Mouse (Mus musculus): Measurements from ENCODE around the gene Afap1l2. TPM values are rescaled to one million over a fixed set of nuclear protein-coding genes. Genes with fewer than 3 reads are reported as not detected.
A peak's percentile ranks its signal among the peaks of the same experiment; 100 is the strongest.

The Afap1l2 gene
- polyA plus RNA-seq, 1 experiment, result 17.3 TPM

GRCm38 (mm10) chr19:56998331-56998730 lies 9.7 kb downstream of the Afap1l2 start:
- Histone ChIP-seq H3K27me3 (ENCODE audit: control insufficient read depth, insufficient read depth, low read length, poor library complexity, severe bottlenecking) (no peaks in the 10 kb centered on the region), H3K9ac (ENCODE audit: low read depth, poor library complexity, severe bottlenecking) (no peak overlapping the region), H3K4me3 (ENCODE audit: low read depth, low read length) (no peak overlapping the region), H3K4me1 (ENCODE audit: control insufficient read depth, insufficient read depth, low read length) (no peaks in the 10 kb centered on the region), H3K27ac (ENCODE audit: insufficient read depth, low read length) (no peak overlapping the region), H3K36me3 (ENCODE audit: control insufficient read depth, insufficient read depth, low read length, poor library complexity, severe bottlenecking) (no peaks in the 10 kb centered on the region), H3K9me3 (replicated peaks; ENCODE audit: control insufficient read depth, insufficient read depth, low read length, poor library complexity, severe bottlenecking) (no peaks in the 10 kb centered on the region)
- TF ChIP-seq POLR2A (IDR thresholded peaks at IDR 0.05; ENCODE audit: insufficient read depth, low read length) (no peak), EP300 (IDR thresholded peaks at IDR 0.05; ENCODE audit: insufficient read depth, low read depth, low read length) (no peak), CTCF (IDR thresholded peaks at IDR 0.05; ENCODE audit: low read depth, low read length) (no peak)

DNA sequence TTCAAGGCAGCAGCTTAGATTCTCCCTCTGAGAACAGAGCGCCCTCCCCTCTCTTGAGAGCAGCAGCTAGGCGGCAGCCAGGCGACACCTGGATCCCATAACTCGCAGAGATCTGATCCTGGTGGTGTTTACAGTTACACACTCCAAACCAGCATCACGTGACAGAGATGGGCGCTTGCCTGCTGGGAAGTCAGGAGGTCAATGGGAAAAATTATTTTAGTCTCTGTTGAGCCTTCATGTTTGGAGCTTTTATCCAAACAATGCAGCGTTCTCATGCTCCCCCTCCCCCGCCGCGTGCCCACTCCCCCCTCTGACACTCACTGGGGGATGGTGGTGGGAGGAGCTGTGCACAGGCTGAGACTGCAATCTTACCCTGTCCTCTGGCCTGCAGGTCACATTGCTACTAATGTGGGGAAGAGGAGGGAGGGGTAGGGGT lies 10.8 kb downstream of the Afap1l2 start:
- Histone ChIP-seq H3K27me3 (ENCODE audit: control insufficient read depth, insufficient read depth, low read length, poor library complexity, severe bottlenecking) (no peaks in the 10 kb centered on the region), H3K27ac (ENCODE audit: insufficient read depth, low read length) (no peak overlapping the region), H3K4me1 (ENCODE audit: control insufficient read depth, insufficient read depth, low read length) (no peaks in the 10 kb centered on the region), H3K36me3 (ENCODE audit: control insufficient read depth, insufficient read depth, low read length, poor library complexity, severe bottlenecking) (no peaks in the 10 kb centered on the region), H3K9me3 (replicated peaks; ENCODE audit: control insufficient read depth, insufficient read depth, low read length, poor library complexity, severe bottlenecking) (no peaks in the 10 kb centered on the region), H3K9ac (ENCODE audit: low read depth, poor library complexity, severe bottlenecking) (no peak overlapping the region), H3K4me3 (ENCODE audit: low read depth, low read length) (no peak overlapping the region; the same call in 1 of the 2 replicates)
- TF ChIP-seq EP300 (IDR thresholded peaks at IDR 0.05; ENCODE audit: insufficient read depth, low read depth, low read length) (0 out of 2 replicates have a peak, but pooled peaks have one; percentile 16), POLR2A (IDR thresholded peaks at IDR 0.05; ENCODE audit: insufficient read depth, low read length) (no peak), CTCF (IDR thresholded peaks at IDR 0.05; ENCODE audit: low read depth, low read length) (peak; percentile 14)

- TF ChIP-seq EP300 (IDR thresholded peaks at IDR 0.05; ENCODE audit: insufficient read depth, low read depth, low read length) (no peak), CTCF (IDR thresholded peaks at IDR 0.05; ENCODE audit: low read depth, low read length) (no peak), POLR2A (IDR thresholded peaks at IDR 0.05; ENCODE audit: insufficient read depth, low read length) (no peak)
- Histone ChIP-seq H3K4me3 (ENCODE audit: low read depth, low read length) (no peak overlapping the region), H3K9ac (ENCODE audit: low read depth, poor library complexity, severe bottlenecking) (no peak overlapping the region), H3K36me3 (ENCODE audit: control insufficient read depth, insufficient read depth, low read length, poor library complexity, severe bottlenecking) (no peaks in the 10 kb centered on the region), H3K27ac (ENCODE audit: insufficient read depth, low read length) (no peak overlapping the region), H3K9me3 (replicated peaks; ENCODE audit: control insufficient read depth, insufficient read depth, low read length, poor library complexity, severe bottlenecking) (no peaks in the 10 kb centered on the region), H3K4me1 (ENCODE audit: control insufficient read depth, insufficient read depth, low read length) (no peaks in the 10 kb centered on the region), H3K27me3 (ENCODE audit: control insufficient read depth, insufficient read depth, low read length, poor library complexity, severe bottlenecking) (no peaks in the 10 kb centered on the region)
These were observed 12.6 kb downstream of the Afap1l2 start for GRCm38 (mm10) chr19:56995441-56995840.

GRCm38 (mm10) chr19:56994653-56995052 lies 13.4 kb downstream of the Afap1l2 start:
- H3K36me3 ChIP-seq (ENCODE audit: control insufficient read depth, insufficient read depth, low read length, poor library complexity, severe bottlenecking), result no peaks in the 10 kb centered on the region
- no peak overlapping the region for H3K27ac ChIP-seq (ENCODE audit: insufficient read depth, low read length)
- no peak overlapping the region for H3K9ac ChIP-seq (ENCODE audit: low read depth, poor library complexity, severe bottlenecking)
- H3K4me1 ChIP-seq (ENCODE audit: control insufficient read depth, insufficient read depth, low read length), result no peaks in the 10 kb centered on the region
- no peak overlapping the region for H3K4me3 ChIP-seq (ENCODE audit: low read depth, low read length)
- H3K9me3 ChIP-seq (replicated peaks; ENCODE audit: control insufficient read depth, insufficient read depth, low read length, poor library complexity, severe bottlenecking), result no peaks in the 10 kb centered on the region
- no peaks in the 10 kb centered on the region for H3K27me3 ChIP-seq (ENCODE audit: control insufficient read depth, insufficient read depth, low read length, poor library complexity, severe bottlenecking)
- TF ChIP-seq POLR2A (IDR thresholded peaks at IDR 0.05; ENCODE audit: insufficient read depth, low read length) (no peak), CTCF (IDR thresholded peaks at IDR 0.05; ENCODE audit: low read depth, low read length) (no peak), EP300 (IDR thresholded peaks at IDR 0.05; ENCODE audit: insufficient read depth, low read depth, low read length) (no peak)

DNA sequence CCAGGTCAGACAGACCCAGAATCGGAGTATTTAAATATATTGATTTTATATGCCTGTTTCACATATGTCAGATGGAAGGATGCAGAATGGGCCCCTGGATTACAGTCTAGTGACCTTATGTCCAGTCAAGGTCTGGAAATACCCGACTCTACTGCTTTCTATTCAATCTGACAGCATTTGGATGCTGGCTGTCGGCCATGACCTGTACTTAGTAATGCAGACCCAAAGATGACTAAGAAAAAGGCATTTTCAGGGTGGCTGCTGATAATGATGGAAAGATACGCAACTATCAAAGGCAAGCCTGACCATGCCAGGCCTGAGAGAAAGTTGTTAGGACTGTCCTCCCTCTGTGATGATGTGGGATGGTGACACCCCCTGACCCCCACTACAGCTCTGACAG lies 14.3 kb downstream of the Afap1l2 start:
- Histone ChIP-seq H3K4me1 (ENCODE audit: control insufficient read depth, insufficient read depth, low read length) (no peaks in the 10 kb centered on the region), H3K4me3 (ENCODE audit: low read depth, low read length) (no peak overlapping the region), H3K27me3 (ENCODE audit: control insufficient read depth, insufficient read depth, low read length, poor library complexity, severe bottlenecking) (no peaks in the 10 kb centered on the region), H3K36me3 (ENCODE audit: control insufficient read depth, insufficient read depth, low read length, poor library complexity, severe bottlenecking) (no peaks in the 10 kb centered on the region), H3K9ac (ENCODE audit: low read depth, poor library complexity, severe bottlenecking) (no peak overlapping the region), H3K27ac (ENCODE audit: insufficient read depth, low read length) (no peak overlapping the region), H3K9me3 (replicated peaks; ENCODE audit: control insufficient read depth, insufficient read depth, low read length, poor library complexity, severe bottlenecking) (no peaks in the 10 kb centered on the region)
- TF ChIP-seq POLR2A (IDR thresholded peaks at IDR 0.05; ENCODE audit: insufficient read depth, low read length), result no peak
- TF ChIP-seq EP300 (IDR thresholded peaks at IDR 0.05; ENCODE audit: insufficient read depth, low read depth, low read length), result no peak
- TF ChIP-seq CTCF (IDR thresholded peaks at IDR 0.05; ENCODE audit: low read depth, low read length), result no peak

DNA sequence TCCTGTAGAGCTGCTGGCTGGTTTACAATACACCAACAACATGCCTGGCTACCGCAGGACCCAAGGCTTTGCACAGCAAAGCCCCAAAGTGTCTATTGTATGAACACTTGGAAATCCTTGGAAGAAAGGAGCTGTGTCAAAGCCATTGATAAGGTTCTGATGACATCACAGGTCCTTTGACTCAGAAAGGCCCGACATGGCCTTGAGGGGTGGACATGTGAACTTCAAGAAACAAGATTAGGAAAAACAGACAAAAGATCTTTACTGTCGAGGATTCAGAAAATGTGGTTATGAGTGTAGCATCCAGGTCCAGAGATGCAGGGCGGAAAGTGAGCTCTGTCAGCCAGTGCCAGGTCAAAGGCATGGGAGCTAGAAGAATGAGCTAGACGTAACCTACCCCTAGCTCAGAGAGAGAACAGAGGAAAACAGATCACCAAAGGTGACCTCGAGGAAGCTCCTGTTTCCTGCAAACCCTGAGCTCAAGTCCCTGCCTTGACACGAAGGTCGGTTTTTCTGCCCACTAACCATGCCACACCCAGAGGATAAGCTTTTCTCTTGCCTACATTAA lies 15.0 kb downstream of the Afap1l2 start:
- H3K9me3 ChIP-seq (replicated peaks; ENCODE audit: control insufficient read depth, insufficient read depth, low read length, poor library complexity, severe bottlenecking), result no peaks in the 10 kb centered on the region
- no peaks in the 10 kb centered on the region for H3K27me3 ChIP-seq (ENCODE audit: control insufficient read depth, insufficient read depth, low read length, poor library complexity, severe bottlenecking)
- H3K36me3 ChIP-seq (ENCODE audit: control insufficient read depth, insufficient read depth, low read length, poor library complexity, severe bottlenecking), result no peaks in the 10 kb centered on the region
- no peak for TF ChIP-seq EP300 (IDR thresholded peaks at IDR 0.05; ENCODE audit: insufficient read depth, low read depth, low read length)
- TF ChIP-seq CTCF (IDR thresholded peaks at IDR 0.05; ENCODE audit: low read depth, low read length), result no peak
- TF ChIP-seq POLR2A (IDR thresholded peaks at IDR 0.05; ENCODE audit: insufficient read depth, low read length), result no peak
- no peaks in the 10 kb centered on the region for H3K4me1 ChIP-seq (ENCODE audit: control insufficient read depth, insufficient read depth, low read length)
- no peak overlapping the region for H3K4me3 ChIP-seq (ENCODE audit: low read depth, low read length)
- H3K27ac ChIP-seq (ENCODE audit: insufficient read depth, low read length), result no peak overlapping the region
- no peak overlapping the region for H3K9ac ChIP-seq (ENCODE audit: low read depth, poor library complexity, severe bottlenecking)

Measured in ES-Bruce4 (cell line).